Mouse (Mus musculus): Measurements from ENCODE around the gene Slc35b4.

Gene Slc35b4

GRCm38 (mm10) chr6:34176864-34177247 is at the start of gene Slc35b4:
TSS of gene Slc35b4 (minus strand) at chr6:34177111.
- DNase-seq, result peak; percentile 95 to 96

- DNase-seq, result no peak
Observed at GRCm38 (mm10) chr6:34225004-34225599, 48.2 kb upstream of the Slc35b4 start.

- DNase-seq, result no peak
Observed at GRCm38 (mm10) chr6:34216450-34217319, 39.8 kb upstream of the Slc35b4 start.

GRCm38 (mm10) chr6:34205754-34206153 is 28.8 kb upstream of the Slc35b4 start:
- no peak for DNase-seq

- peak; percentile 25 to 37 for DNase-seq
Observed at GRCm38 (mm10) chr6:34204971-34205572, 28.2 kb upstream of the Slc35b4 start.

GRCm38 (mm10) chr6:34203503-34203902 is 26.6 kb upstream of the Slc35b4 start:
- no peak for DNase-seq

GRCm38 (mm10) chr6:34194981-34195380 is 18.1 kb upstream of the Slc35b4 start:
- no peak for DNase-seq

- peak; percentile 39 to 73 for DNase-seq
Observed at GRCm38 (mm10) chr6:34193708-34194475, 17.0 kb upstream of the Slc35b4 start.

- no peak for DNase-seq
Observed at GRCm38 (mm10) chr6:34191401-34191800, 14.5 kb upstream of the Slc35b4 start.

GRCm38 (mm10) chr6:34189494-34189893 is 12.6 kb upstream of the Slc35b4 start:
- no peak for DNase-seq

GRCm38 (mm10) chr6:34187986-34188599 is 11.2 kb upstream of the Slc35b4 start:
- no peak for DNase-seq

- DNase-seq, result no peak
Observed at GRCm38 (mm10) chr6:34187273-34187863, 10.5 kb upstream of the Slc35b4 start.

- no peak for DNase-seq
Observed at GRCm38 (mm10) chr6:34183326-34183725, 6.4 kb upstream of the Slc35b4 start.

- DNase-seq, result no peak
Observed at GRCm38 (mm10) chr6:34181961-34182360, 5.0 kb upstream of the Slc35b4 start.

- DNase-seq, result no peak
Observed at GRCm38 (mm10) chr6:34179911-34180310, 3.0 kb upstream of the Slc35b4 start.

- DNase-seq, result no peak
Observed at GRCm38 (mm10) chr6:34179007-34179406, 2.1 kb upstream of the Slc35b4 start.

GRCm38 (mm10) chr6:34176111-34176863 is 624 bp downstream of the Slc35b4 start:
- no peak for DNase-seq

- DNase-seq, result no peak
Observed at GRCm38 (mm10) chr6:34174715-34175114, 2.2 kb downstream of the Slc35b4 start.

- no peak for DNase-seq
Observed at GRCm38 (mm10) chr6:34173251-34173650, 3.7 kb downstream of the Slc35b4 start.

- DNase-seq, result no peak
Observed at GRCm38 (mm10) chr6:34171748-34172457, 5.0 kb downstream of the Slc35b4 start.
